Mouse (Mus musculus) small intestine, adult 2 months (tissue): Measurements from ENCODE around the gene Plcb4. TPM values are rescaled to one million over a fixed set of nuclear protein-coding genes. Genes with fewer than 3 reads are reported as not detected.

ENCODE experiments used
- H3K27ac ChIP-seq: fragments of 200-500 bp; 2 replicates; pipeline ENCODE4 v1.5.1; 2012; ENCODE audit warnings: low read depth, low read length, control low read depth, inconsistent platforms; ENCODE audit not compliant: insufficient read depth
- H3K27me3 ChIP-seq: fragments of 200-500 bp; 2 replicates; pipeline ENCODE4 v1.6.1; 2012; ENCODE audit warnings: mild to moderate bottlenecking, moderate library complexity, low read length, inconsistent platforms; ENCODE audit not compliant: control insufficient read depth, insufficient read depth
- H3K36me3 ChIP-seq: fragments of 200-500 bp; 2 replicates; pipeline ENCODE4 v1.6.1; 2012; ENCODE audit warnings: mild to moderate bottlenecking, low read length, control low read depth, inconsistent platforms; ENCODE audit not compliant: control insufficient read depth, insufficient read depth
- H3K4me1 ChIP-seq: fragments of 200-500 bp; 2 replicates; pipeline ENCODE4 v1.6.1; 2012; ENCODE audit warnings: low read length, inconsistent platforms, mixed read lengths; ENCODE audit not compliant: control insufficient read depth, insufficient read depth, insufficient read length
- H3K4me3 ChIP-seq: fragments of 200-500 bp; 2 replicates; pipeline ENCODE4 v1.5.1; 2012; ENCODE audit warnings: low read depth, mild to moderate bottlenecking, control low read depth, inconsistent platforms, low read length, moderate library complexity
- CTCF ChIP-seq: fragments of 200-500 bp; IDR thresholded peaks from 2 replicates; pipeline ENCODE4 v1.5.1; 2012; ENCODE audit warnings: low read depth, mild to moderate bottlenecking, control low read depth, inconsistent platforms, low read length, moderate library complexity, mixed read lengths; ENCODE audit not compliant: insufficient replicate concordance, insufficient read length; ENCODE audit errors: extremely low read depth
- POLR2A ChIP-seq: fragments of 200-500 bp; IDR thresholded peaks from 2 replicates; pipeline ENCODE4 v1.6.1; 2012; ENCODE audit warnings: low read depth, mild to moderate bottlenecking, control low read depth, inconsistent platforms, low read length, moderate library complexity
- WGBS: fragments of 180-500 bp; shearing (Covaris S2); methylation state at CpG from one replicate; pipeline ENCODE4 v1.1.7; 2018; 5-methylcytosine and 5-hydroxymethylcytosine counted together
- polyA plus RNA-seq: library from polyadenylated mRNA; depleted of rRNA; stranded (reverse); fragments of >200 nt; gene quantifications from 2 replicates; pipeline ENCODE4 v1.2.3, GENCODE M21; 2012

The Plcb4 gene
- polyA plus RNA-seq, 1 experiment, result 1.9 TPM

DNA sequence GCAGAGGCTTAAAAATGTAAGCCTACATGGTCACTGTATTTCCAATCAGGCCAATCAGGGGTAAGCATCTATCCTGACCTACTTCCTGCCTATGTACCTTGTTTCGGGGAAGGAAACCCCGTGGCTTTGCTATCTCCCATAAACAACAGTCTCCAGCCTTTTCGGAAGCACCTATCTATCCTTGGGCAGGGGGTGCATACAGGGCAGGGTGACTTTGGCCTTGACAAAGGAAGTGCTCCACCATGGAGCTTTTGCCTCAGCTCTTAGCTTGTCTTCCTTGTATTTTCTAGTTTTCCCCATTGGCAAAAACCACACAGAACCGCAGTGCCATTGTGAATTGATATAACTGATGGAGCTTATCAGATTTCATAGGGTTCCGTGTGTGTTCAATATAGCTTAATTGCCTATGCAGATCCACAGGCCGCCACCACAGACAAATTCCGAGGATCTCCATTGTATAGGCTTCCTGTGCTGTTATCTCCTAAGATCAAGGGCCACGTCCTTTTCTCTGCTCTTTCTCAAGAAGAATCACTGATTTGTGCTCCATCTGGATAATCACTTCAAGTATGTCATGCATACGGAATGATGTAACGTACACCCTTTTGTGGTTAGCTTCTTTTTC lies 140.4 kb downstream of the Plcb4 start:
- H3K27me3 ChIP-seq, result no peaks in the 10 kb centered on the region
- no peak overlapping the region for H3K27ac ChIP-seq
- no peaks in the 10 kb centered on the region for H3K4me1 ChIP-seq
- no peaks in the 10 kb centered on the region for H3K36me3 ChIP-seq
- whole genome bisulfite sequencing, result 87% methylated on average over 10 of the region's 10 CpGs
- no peak for TF ChIP-seq CTCF
- TF ChIP-seq POLR2A, result no peak
- H3K4me3 ChIP-seq, result no peak overlapping the region

DNA sequence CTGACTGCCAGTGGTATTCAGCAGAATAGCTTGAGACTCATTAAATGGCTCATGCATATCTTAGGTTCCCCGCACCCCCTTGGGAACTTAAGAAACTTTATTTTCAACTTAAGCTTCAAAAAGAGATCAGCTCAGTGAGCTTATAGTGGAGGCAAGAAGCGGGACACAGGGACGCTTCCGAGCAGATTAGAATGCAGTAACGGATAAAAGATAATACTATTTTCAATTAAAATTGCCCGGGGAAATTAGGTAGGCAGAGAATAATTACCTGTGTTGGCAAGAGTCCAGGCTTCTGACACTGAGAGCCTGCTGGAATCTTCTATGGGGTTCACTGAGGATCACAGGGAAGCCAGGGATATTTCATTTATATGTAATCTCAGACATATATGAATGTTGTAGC lies 141.6 kb downstream of the Plcb4 start:
- H3K4me1 ChIP-seq, result no peaks in the 10 kb centered on the region
- no peak overlapping the region for H3K27ac ChIP-seq
- TF ChIP-seq CTCF, result no peak
- no peak for TF ChIP-seq POLR2A
- H3K36me3 ChIP-seq, result no peaks in the 10 kb centered on the region
- WGBS, result 82% methylated on average over 6 of the region's 6 CpGs
- no peaks in the 10 kb centered on the region for H3K27me3 ChIP-seq
- H3K4me3 ChIP-seq, result no peak overlapping the region

GRCm38 (mm10) chr2:135802878-135803450 lies 144.2 kb downstream of the Plcb4 start:
- H3K4me1 ChIP-seq, result no peaks in the 10 kb centered on the region
- no peak overlapping the region for H3K4me3 ChIP-seq
- TF ChIP-seq CTCF, result no peak
- TF ChIP-seq POLR2A, result no peak
- no peak overlapping the region for H3K27ac ChIP-seq
- H3K36me3 ChIP-seq, result no peaks in the 10 kb centered on the region
- H3K27me3 ChIP-seq, result no peaks in the 10 kb centered on the region
- 93% methylated on average over 9 of the region's 9 CpGs for WGBS

GRCm38 (mm10) chr2:135805748-135806685 lies 147.2 kb downstream of the Plcb4 start:
- WGBS, result 38% methylated on average over 15 of the region's 15 CpGs
- H3K27me3 ChIP-seq, result no peaks in the 10 kb centered on the region
- TF ChIP-seq CTCF (no peak), POLR2A (no peak)

DNA sequence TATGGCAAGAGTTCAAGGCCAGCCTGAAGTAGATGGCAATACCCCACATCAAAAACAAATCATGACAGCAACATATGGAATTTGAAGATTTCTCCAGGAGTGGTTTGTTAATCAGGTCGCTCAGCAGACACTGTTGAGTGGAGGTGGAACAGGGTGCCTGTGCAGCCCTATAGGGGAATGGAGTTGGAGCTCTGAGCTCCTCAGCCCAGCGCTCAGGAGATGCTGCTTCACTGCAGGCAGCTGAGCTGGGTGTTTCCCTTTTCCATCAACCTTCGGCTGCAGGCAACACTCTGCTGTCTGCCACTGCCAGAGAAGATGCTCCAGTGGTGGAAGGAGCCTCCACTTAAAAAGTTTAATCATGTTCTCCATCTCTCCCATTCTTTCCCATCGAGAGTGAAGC lies 149.5 kb downstream of the Plcb4 start:
- H3K27ac ChIP-seq, result no peak overlapping the region
- no peak for TF ChIP-seq CTCF
- TF ChIP-seq POLR2A, result no peak
- 80% methylated on average over 4 of the region's 4 CpGs for WGBS

More at GRCm38 (mm10) chr2:135805748-135806685, 147.2 kb downstream of the Plcb4 start:
- Histone ChIP-seq H3K27ac (no peak overlapping the region), H3K4me1 (no peaks in the 10 kb centered on the region), H3K4me3 (no peak overlapping the region), H3K36me3 (no peaks in the 10 kb centered on the region)

GRCm38 (mm10) chr2:135810841-135811240 lies 152.0 kb downstream of the Plcb4 start:
- H3K27ac ChIP-seq, result no peak overlapping the region
- WGBS, result 81% methylated on average over 6 of the region's 6 CpGs

More for the DNA sequence above, 149.5 kb downstream of the Plcb4 start:
- Histone ChIP-seq H3K4me1 (no peaks in the 10 kb centered on the region), H3K4me3 (no peak overlapping the region), H3K36me3 (no peaks in the 10 kb centered on the region), H3K27me3 (no peaks in the 10 kb centered on the region)

More at GRCm38 (mm10) chr2:135810841-135811240, 152.0 kb downstream of the Plcb4 start:
- no peaks in the 10 kb centered on the region for H3K27me3 ChIP-seq
- H3K4me1 ChIP-seq, result no peaks in the 10 kb centered on the region
- no peak overlapping the region for H3K4me3 ChIP-seq
- TF ChIP-seq POLR2A (no peak), CTCF (no peak)
- no peaks in the 10 kb centered on the region for H3K36me3 ChIP-seq
